Mouse (Mus musculus): Measurements from ENCODE around the gene Ina.

DNA sequence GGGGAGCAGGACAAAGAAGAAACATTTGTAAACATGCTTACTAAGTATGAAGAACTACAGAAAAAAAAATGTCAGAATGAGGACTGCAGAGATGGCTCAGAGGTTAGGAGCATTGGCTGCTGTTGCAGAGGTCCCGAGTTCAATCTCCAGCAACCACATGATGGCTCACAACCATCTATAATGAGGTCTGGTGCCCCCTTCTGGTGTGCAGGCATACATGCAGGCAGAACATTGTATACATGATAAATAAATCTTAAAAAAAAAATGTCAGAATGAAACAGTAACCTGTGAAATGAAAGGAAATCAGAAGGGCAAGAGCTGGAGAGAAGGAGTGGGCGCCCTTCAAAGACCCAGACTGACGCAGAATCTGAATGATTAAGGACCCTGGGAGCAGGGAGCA lies 51.4 kb downstream of the Ina start:
- TF ChIP-seq CTCF (IDR thresholded peaks at IDR 0.05; ENCODE audit: borderline replicate concordance, control insufficient read depth, extremely low read depth, insufficient read depth, low read length, poor library complexity) (no peak), POLR2A (IDR thresholded peaks at IDR 0.05; ENCODE audit: control insufficient read depth, extremely low read depth, insufficient read depth, low read length, poor library complexity) (no peak)
